Mouse (Mus musculus): ENCODE results near the gene Gm42417. TPM values are rescaled to one million over a fixed set of nuclear protein-coding genes. Genes with fewer than 3 reads are reported as not detected.
A peak's percentile ranks its signal among the peaks of the same experiment; 100 is the strongest.
"Not testable (repeated sequence)": the region's sequence is repeated elsewhere in the genome, so short reads cannot be mapped to it uniquely, and the experiment has no call there.

Gene Gm42417
- total RNA-seq, 2 experiments from 2014 or later: not detected

DNA sequence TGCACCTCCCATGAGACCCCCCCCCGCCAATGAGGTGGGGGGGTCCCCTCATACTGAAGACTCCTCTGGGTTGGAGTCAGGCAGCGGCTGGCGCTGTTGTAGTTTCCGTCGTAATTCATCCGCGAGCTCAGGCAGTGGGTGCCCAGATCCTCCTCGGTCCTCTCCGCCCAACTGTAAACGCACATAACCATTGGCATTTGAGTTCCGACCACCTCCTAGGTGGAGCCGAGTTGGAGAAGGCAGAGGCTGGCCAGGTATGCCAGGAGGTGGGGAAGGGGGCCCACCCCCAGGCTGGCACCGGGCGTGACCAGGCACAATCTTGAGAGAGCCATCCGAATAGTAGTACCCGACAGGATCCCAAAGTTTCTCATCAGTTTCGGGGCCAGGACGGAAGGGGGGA lies 10.3 kb upstream of the Gm42417 start:
- no peak for DNase-seq (ENCODE audit: low spot score in 2 of 2)
- intact Hi-C loops (cut with DNase I): loop anchor here (5.0 kb wide), 1 partner anchor 88 kb away; no protein-coding TSS in a partner anchor

DNA sequence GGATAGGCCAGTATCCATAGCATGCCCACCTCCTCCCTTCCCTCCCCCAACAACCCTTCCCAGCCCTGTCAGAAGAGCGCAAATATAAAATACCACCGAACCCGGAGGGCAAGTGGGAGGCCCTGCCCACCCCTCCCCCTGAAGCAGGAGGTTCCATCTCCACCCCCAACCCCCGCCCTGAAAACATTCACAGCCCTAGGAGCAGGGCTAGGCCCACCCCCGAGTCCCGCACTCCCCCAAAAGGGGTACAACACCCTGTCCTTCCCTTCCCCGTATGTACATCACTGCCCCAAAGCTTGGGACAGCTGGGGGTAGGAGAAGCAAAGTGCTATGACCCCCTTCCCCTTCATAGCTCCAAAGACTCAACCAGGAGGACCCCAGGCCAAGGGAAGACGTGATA lies 9.5 kb upstream of the Gm42417 start:
- intact Hi-C loops (cut with DNase I): loop anchor here (5.0 kb wide), 1 partner anchor 89 kb away; no protein-coding TSS in a partner anchor
- no peak for DNase-seq (ENCODE audit: low spot score in 2 of 2)

DNA sequence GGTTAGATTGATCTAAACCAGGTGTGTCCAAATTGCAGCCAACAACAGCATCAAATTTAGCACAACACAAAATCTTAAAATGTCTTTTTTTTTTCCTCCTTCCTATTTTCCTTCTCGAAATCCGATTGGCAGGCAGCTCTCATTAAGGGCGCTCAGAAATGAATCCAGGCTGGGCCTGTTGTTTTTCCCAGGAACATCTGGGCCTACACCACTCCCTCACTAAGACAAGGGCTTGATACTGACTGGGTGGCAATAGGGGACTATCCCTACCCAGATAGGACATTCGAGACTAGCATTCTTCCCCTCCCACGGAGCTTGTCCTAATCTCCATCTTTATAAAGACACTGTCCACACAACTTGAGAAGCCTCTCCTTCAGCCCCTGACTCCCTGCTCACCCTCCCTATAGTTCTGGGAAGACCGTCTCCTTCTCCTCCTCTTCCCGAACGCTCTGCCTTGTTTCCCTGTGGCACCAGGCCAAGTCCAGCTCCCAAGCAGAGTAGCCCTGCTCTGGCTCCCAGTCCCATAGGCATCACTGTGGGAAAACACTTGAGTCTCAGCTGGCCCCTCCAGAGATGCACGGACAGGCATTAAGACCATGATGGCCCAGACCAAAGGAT lies 8.9 kb upstream of the Gm42417 start:
- peak in 1 of 2 experiments; percentile 45 for DNase-seq (ENCODE audit: low spot score in 2 of 2)
- intact Hi-C loops (cut with DNase I): loop anchor here (2.0 to 5.0 kb wide), 2 partner anchors 89 to 137 kb away; no protein-coding TSS in a partner anchor

DNA sequence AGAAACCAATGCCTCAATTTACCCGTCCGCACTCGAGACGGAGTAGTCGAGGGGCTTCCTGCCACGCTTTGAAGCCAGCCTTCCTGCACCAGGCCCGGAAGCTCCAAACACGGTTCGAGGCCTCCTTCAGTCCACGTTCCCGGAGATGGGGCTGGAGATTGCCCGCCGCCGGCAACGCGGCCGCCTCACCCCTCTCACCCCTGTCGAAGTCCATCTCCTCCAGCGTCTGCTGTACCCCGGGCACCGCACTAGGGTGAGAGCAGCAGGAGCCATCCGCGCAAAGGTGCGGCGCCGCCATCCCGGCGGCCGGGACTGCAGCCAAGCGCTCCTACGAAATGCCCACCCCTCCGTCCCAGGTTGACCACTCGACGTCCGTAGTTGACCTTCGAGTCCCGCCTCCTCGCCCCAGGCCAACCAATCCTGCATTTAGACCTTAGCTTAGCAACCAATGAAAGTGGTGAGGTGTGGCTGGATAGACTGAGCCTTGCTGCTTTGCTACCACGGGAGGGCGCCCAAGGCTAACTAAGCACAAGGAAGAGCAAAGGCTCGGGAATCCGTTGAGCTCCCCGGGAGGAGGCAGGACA lies 7.8 kb upstream of the Gm42417 start, which contains the start of gene Ankrd39:
Gene Ankrd39 (minus strand): TSS at position 558 of the 584 bp plus-strand sequence.
- intact Hi-C loops (cut with DNase I): loop anchor here (2.0 to 5.0 kb wide), 2 partner anchors 90 to 138 kb away; no protein-coding TSS in a partner anchor
- DNase-seq (ENCODE audit: low spot score in 2 of 2): peak; percentile 98 to 99

DNA sequence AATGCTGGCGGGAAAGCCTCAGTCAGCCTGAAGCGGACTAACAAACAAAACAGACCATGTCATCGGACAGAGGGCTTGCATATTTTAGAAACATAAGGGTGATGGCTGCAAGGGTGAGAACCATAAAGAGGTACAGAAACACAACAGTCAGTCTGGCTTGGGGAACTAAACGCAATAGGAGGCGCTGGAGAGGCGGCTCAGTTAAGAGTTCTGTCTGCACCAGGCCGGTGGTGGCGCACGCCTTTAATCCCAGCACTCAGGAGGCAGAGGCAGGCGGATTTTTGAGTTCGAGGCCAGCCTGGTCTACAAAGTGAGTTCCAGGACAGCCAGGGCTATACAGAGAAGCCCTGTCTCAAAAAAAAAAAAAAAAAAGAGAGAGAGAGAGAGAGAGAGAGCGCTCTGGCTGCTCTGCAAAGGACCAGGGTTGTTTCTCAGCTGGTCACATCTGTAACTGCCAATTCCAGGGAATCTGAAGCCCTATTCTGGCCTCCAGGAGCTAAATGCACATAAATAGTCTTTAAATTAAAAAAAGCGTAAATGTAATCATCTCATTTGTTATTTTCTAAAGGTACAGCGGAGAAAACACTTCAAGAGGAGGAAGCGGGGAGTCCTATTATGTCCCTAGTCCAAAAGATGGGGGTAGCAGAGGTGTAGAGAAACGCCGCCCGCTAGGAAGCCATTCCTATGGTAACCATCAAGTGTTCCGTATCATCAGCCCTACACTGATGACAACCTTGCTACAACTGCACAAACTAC lies 6.8 kb upstream of the Gm42417 start:
- peak in 1 of 2 experiments; percentile 44 for DNase-seq (ENCODE audit: low spot score in 2 of 2)
- intact Hi-C loops (cut with DNase I): loop anchor here (2.0 to 5.0 kb wide), 2 partner anchors 91 to 139 kb away; no protein-coding TSS in a partner anchor

DNA sequence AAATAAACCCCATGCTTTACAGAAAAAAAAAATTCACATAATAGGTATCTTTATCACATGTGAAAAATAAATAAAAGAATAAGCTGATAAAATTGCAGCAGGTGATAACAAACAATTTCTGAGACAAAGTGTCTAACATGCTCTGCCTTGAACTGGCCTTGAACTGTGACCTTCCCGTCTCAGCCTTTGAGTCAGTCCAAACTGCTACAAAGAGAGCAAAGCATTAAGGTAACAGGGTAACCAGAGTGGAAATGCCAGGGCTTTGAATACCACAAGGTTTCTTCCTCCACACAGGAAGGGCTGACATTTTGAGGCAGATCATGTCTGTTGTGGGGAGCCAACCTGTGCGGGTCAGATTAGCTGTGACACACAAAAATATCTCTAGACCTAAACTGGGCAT lies 6.2 kb upstream of the Gm42417 start:
- DNase-seq (ENCODE audit: low spot score in 2 of 2): no peak
- intact Hi-C loops (cut with DNase I): loop anchor here (5.0 kb wide), 1 partner anchor 92 kb away; no protein-coding TSS in a partner anchor

DNA sequence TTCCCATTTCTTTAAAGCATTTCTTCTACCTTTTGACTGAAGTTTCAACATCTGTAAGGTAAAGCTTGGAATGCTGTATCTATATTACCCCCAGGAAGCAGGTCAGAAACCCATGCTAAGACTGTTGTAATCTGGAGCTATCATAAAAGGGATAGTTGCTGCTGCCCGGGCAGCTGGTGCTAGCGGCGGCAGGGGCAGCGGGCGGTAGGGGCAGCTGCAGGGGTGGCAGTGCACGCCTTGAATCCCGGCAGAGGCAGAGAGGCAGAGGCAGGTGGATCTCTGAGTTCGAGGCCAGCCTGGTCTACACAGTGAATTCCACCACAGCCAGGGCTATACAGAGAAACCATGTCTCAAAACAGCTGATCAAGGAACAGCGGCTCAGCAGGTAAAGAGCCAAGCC lies 3.7 kb upstream of the Gm42417 start:
- intact Hi-C loops (cut with DNase I): no loop called here

DNA sequence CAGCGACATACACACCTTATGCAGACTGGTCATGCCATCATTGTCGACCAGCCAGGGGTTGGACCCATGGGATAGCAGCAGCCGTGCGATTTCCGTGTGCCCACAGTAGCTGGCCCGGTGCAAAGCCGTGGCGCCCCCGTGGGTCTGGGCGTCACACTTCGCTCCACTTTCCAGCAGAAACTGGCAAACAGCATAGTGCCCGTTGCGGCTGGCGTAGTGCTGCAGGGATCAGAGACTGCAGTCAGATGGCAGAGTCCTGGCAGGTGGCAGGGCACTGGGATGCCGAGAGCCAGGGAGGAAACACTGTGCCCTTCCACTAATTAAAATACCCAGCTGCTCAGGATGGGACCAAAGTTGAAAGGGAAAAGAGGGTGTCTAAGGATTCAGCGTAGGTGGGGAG lies 2.6 kb upstream of the Gm42417 start:
- intact Hi-C loops (cut with DNase I): no loop called here
- no peak for DNase-seq (ENCODE audit: low spot score in 2 of 2)

More for the DNA sequence above, 3.7 kb upstream of the Gm42417 start:
- DNase-seq (ENCODE audit: low spot score in 2 of 2): no peak

DNA sequence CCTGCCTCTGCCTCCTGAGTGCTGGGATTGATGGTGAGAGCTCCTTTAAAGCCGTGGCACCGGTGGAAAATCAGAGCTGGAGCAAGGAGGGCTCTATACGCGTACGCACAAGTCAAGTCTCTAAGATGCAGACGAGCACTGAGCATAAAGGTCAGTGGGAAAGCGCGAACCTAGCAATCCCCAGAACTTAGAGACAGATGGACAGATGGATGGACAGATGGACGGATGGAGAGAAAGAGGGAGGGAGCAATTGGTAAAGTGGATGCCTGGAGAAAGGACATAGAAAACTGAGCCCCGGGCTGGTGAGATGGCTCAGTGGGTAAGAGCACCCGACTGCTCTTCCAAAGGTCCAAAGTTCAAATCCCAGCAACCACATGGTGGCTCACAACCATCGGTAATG lies 1.6 kb upstream of the Gm42417 start:
- intact Hi-C loops (cut with DNase I): no loop called here

DNA sequence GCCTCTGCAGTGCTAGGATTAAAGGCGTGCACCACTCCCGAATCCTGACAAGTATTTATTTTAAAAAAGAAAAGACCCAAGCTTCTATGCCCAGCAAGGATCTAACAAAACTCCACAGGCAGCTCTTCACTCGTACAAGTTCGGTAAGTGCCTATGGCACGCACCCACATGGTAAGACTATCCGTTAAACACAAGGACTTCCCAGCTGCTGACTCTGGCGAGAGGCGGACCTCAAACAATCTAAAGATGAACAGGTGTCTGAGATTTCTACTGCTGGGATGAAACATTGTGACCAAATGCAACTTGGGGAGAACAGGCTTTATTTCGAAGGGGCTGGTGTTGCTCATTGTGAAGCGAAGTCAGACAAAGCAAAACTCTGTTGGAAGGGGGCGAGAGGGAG lies 903 bp upstream of the Gm42417 start:
- intact Hi-C loops (cut with DNase I): no loop called here
- DNase-seq (ENCODE audit: low spot score in 2 of 2): no peak

More for the DNA sequence above, 1.6 kb upstream of the Gm42417 start:
- no peak for DNase-seq (ENCODE audit: low spot score in 2 of 2)

DNA sequence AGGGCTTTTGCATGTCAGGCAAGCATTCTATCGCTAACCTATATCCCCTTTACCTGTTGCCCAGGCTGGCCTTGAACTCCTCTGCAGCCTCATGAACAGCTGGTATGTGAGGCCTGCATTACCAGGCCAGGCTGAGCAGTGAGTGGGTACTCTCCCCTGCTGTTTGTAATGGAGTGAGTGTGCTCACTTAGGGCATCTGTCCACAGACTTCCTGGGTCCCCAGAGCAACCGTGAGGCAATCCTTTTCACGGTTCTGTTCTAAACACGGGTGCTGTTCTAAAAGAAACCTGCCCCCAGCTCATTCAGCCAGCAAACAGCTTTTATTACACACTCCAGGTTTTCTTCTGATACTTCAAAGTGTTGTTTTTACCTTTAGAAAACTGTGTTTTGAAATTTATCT lies 502 bp downstream of the Gm42417 start:
- no peak for DNase-seq (ENCODE audit: low spot score in 2 of 2)
- intact Hi-C loops (cut with DNase I): no loop called here

DNA sequence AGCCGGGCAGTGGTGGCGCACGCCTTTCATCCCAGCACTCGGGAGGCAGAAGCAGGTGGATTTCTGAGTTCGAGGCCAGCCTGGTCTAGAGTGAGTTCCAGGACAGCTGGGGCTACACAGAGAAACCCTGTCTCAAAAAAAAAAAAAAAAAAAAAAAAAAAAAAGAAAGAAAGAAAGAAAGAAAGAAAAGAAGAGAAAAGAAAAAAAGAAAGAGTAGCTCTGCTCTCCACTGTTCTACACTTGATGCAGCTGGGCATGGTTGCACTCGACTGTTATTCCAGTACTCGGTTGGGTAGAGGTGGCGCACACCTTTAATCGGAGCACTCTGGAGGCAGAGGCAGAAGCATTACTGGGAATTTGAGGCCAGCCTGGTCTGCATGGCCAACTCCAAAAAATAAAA lies 2.4 kb downstream of the Gm42417 start, which contains the start of gene Ankrd23:
Gene Ankrd23 (minus strand): TSS at position 101 of the 400 bp plus-strand sequence.
- intact Hi-C loops (cut with DNase I); DNase-seq (ENCODE audit: low spot score in 2 of 2): not testable (repeated sequence)

DNA sequence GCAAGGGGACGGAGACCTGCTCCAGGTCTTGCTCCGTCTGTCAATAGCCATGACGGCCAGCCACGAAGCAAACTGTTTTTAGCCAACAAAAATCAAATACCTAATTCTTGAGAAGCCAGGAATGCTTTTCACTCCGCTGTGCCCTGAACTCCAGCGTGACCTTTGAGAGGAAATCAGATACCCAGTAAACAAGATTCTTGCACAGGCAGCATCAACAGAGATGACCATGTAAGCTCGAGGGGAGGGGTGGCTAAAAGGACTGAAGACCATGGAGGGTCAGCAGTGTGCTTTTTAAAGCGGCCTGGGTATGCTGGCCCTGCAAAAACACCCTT lies 2.9 kb downstream of the Gm42417 start:
- DNase-seq (ENCODE audit: low spot score in 2 of 2): no peak
- intact Hi-C loops (cut with DNase I): no loop called here

DNA sequence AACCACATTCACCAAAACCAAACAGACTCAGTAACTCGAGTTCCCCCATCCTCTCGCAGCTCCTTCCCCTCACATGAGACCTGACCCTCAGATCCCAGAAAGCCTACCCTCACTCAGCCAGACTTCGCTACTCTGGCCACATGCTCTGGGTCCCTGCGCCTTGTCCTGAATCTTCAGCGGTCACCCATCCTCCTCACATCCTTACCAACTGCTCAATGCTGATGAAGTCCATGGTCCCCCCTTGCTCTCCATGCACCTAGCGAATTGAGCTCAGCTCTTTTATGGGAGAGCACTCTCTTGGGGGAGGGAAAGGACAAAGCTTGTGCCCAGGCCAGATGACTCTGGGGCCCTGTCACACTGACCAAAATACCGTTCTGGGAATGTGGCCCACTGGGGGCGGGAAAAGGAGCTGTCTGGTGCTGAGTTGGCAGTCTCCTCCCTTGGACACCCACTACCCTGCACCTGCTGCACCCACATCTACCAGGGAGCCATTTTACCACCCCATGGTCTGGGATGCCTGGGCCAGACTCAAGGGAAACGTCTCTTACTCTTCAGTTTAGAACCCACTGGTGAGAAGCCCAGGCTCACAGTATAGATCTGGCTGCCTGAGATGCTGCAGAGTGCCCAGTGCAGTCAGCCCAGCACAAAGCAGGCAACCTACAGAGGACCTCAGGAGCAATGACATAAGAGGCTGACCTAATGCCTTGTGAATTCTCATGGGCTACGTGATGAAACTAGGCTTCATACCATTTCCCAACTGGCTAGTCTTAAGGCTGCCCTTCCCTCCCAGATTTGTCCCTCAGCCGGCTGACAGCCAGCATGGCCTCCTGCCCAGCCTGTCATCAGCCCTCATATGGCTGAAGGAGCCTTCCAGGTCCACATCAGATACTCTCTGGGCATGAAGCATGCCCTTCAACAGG lies 3.5 kb downstream of the Gm42417 start:
- no peak for DNase-seq (ENCODE audit: low spot score in 2 of 2)
- intact Hi-C loops (cut with DNase I): no loop called here

DNA sequence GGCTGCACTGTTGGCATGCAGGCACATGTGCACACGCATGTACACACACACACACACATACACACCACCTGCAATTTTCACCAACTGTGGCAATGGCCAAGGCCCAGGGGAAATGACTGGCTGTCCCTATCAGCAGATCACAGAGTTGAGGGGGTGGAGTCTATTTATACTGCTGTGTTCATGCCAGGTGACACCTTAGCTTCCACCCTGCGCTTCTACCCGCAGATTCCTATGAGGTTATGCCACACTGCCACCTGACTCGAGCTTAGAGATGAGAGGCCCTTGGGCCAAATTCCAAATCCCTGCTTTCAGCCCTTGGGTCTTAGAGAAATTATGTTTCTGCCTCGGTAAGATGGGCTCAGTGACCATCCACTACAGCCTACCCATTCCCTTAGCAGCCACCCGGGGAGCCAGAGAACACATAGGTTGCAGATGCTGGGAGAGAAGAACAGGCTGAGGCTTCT lies 4.6 kb downstream of the Gm42417 start:
- intact Hi-C loops (cut with DNase I): no loop called here
- DNase-seq (ENCODE audit: low spot score in 2 of 2): no peak

DNA sequence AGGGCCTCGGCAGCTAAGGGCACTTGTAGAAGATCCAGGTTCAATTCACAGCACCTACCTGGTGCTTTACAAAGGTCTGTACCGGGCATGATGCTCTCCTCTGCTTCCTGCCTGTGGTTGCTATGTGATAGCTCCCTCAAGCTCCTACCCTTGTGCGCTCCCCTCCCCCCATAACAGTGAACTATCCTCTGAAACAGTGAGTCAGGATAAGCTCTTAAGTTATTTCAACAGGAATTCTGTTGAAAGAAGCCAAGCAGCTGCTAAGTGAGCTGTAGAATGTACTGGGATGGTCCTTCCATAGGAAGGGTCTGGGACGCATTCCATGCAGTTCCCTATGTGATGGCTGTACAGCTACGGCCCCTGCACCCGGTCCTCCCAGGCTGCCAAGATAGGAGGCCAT lies 5.7 kb downstream of the Gm42417 start:
- intact Hi-C loops (cut with DNase I): no loop called here
- no peak for DNase-seq (ENCODE audit: low spot score in 2 of 2)

DNA sequence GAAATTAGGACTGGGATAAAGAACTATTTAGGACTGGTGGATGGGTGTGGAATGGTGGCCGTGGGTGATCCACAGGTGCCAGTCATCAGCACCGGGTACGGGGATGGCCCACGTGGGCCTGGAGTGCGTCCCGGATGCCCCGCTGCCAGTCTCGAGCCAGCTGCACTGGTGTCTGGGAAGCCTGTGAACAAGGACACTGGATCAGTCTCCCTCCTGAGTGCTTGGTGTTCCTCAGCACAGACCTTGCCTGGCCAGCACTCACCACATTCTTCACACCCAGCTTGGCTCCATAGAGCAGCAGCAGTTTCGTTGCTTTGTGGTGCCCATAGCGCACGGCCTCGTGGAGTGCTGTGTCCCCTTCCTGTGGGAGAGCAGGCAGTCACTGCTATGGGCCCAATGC lies 7.8 kb downstream of the Gm42417 start:
- DNase-seq (ENCODE audit: low spot score in 2 of 2): no peak
- intact Hi-C loops (cut with DNase I): no loop called here

DNA sequence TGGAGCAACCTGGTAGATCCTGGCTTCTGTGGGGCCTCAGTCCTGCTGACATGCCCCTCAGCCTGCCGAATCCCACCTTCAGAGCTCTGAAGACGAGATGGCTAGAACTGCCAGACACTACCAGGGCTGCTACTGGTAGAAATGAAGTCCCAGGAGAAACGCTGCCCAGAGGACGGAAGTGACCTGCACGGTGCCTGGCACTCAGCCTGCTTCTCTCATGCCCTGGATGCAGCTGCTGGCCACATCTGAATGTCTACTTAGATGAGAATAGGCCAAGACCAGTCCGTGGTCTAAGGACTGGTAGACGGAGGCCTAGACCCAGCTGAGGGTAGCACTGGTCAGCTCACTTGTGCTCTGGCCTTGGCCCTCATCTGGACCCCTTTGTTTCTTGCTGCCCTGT lies 8.3 kb downstream of the Gm42417 start:
- no peak for DNase-seq (ENCODE audit: low spot score in 2 of 2)
- intact Hi-C loops (cut with DNase I): no loop called here

DNA sequence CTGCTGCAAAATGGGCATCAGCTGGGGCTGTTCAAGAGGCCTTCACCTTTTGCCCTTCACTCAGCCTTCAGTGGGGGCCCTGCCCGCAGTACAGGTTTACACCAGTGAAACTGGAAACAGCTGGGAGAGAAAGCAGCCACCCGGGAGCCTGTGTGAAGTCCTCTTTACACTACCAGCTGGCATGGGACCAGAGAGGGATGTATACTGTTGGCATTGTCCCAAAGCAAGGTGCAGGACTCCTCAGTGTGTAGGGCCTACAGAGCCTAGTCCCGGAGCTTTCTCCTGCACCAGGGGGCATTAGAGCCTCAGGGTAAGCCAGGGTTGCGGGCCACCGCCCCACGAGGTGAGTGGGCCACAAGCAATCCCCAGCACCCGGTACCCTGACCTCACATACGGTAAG lies 8.7 kb downstream of the Gm42417 start:
- intact Hi-C loops (cut with DNase I): no loop called here
- DNase-seq (ENCODE audit: low spot score in 2 of 2): no peak
